Mouse (Mus musculus) adipocyte (in vitro differentiated cells): ENCODE measurements at regions not wholly inside any gene's neighbourhood (a gene's known extent, or its start where the extent isn't known, plus 50 kb on each side); places are given as distances from the start of the nearest gene placed in this dataset.

Source experiments
- DNase-seq: peaks from one replicate; pipeline ENCODE4 v3.0.0-alpha.2; 2016; ENCODE audit warnings: low spot score

DNA sequence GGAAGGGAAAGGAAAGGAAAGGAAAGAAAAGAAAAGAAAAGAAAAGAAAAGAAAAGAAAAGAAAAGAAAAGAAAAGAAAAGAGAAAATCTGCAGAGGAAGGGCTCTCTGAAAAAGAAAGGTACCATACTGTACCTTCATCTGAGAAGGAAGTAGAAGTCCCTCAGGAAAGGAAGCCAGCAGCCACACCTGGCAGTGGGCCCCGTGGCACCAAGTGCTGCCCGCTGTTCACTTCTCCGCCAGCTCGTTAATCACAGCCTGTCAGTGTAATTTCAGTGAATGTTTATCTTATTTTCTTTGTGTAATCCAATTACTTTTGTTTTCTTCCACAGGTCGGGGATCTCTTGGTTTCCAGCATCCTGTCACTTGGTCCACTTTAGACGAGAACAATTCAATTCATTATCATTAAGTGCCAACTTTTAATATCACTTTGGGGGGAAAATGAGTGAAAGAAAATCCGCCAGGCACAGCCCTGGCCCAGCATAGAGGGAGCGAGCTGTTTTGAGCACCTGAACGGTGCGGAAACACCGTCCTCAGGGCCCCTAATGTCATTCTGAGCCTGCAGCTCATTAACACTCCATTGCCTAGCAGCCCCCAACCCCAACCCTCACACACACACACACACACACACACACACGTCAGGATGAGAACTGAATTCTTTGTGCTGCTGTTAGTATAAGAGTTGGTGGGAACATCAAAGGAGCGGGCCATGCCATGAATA, 309.7 kb downstream of the Irx2 start:
- DNase-seq: no peak

DNA sequence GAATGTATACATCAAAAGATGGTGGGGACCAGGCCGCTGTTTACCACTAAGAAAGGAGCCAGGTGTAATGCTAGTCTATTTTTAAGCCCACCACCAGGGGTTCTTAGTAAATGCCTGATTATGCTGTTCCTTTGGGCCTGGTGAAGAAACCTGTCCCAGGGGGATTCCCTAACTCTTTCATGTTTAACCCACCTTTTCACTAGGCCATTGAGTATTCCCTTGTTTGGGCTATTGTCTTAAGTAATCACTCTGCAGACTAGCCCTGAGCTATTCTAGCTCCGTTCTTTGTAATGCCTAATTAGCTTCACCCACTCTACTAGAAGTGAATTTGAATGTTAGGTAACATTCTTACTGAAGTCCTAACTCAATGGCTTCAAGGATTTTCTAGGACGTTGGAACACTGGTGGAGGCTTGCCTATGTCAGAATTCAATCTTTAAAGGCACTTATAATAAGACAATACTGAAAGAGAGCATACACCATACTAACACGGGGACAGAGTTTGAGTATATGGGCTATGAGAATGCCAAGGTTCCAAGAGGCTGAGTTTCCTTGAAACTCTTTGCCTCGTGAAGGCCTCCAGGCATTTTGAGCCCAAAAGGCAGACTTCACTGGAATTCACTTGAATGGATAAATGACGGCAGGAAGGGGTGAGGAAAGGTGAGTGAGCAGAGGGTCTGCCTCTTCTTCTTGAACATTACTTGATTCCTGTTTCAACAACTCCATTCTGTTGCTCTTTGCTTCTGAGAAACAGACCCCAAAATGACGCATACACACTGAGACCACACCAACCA, 312.7 kb upstream of the Irx4 start:
- no peak for DNase-seq

DNA sequence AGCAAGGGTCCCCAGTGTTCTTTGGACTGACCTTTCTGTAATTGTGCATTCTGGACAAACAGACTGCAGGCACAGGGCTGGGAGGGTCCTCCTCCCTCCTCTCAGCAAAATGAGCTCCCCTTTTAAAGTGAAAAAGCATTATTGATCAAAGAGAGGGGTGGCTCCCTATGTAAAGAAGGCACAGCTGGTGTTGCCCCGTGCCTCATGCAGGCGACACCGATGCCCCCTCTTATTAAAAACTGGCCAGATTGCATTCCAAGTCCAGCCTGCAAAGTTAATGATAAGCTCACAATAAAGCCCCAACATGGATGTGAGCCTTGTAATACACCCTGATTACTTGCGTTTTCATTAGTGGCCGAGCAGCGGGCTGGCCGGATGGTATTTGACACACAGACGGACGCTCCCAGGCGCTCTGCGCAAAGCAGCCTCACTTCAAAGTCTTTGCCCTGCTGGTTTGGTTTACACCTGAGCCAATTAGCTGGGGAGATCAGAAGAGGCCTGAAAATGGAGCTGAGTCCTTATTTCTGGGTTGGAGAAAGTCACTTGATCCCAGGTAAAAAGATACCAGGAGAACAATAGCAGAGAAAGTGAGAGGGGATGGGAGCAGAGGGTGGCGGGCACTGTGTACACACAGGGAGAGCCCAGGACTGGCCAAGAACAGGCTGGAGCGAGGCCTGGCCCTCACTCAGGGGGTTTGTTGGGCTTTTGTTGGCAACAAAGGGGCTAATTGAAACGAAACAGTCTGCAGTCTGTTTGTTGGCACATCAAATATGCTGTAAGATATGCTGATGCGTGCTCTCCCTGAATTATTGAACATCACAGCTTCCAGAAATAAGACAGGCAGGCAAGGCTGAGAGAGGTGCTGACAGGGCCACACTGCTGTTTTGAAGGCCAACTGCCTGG, 301.4 kb upstream of the Irx4 start:
- no peak for DNase-seq

DNA sequence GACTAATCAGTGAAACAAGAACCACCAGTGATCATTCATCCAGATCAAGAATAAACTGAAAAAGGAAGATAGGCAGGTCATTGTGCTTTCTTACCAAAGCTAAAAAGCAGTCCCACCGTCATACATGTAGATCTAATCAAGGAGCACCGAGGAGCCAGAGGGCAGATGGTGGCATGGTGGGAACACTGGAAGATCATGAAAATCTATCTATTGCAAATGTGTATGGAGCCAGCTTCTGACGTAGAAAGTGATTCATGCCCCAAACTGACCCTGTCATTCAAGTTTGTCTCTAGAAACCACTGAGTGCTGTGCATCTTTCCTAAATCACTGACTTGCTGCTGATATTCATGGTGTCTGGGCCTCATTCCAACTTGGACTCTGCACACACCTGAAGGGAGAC, 299.0 kb upstream of the Irx4 start:
- no peak for DNase-seq

DNA sequence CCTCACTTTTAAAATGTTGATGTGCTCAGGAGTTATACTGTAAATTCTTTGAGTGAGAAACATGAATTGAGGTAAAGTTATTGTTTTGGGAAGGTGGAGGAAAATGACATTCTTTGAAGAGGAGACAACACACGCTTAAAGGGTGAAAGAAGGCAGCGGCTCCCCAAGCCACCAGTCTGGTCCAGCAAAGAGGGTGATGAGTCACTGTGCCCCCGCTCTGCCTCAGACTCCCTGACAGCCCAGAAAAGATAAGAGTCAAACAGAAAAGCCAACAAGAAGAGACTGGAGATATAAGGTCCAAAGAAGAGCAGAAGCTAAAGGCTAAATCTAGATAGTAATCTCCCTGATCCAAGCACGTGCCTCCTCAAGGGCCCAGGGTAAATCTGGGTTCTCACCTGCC, 288.1 kb upstream of the Irx4 start:
- DNase-seq: no peak

DNA sequence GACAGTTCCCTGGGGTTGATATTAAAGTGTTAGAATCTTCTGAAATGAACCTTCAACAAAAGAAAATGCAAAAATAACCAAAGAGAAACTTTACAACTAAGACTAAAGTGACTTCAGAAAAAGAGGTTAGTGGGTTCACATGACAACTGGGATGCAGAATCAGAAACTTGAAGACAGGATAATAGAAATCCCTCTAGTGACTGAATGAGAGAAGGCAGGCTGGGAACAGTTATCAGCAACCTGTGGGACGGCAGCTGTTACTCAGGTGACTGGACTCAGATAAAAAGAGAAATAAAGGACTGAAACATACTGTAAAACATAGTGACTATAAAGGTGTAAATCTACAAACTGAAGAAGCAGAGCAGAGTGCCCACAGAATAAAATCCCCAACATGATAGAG, 287.4 kb upstream of the Irx4 start:
- no peak for DNase-seq

DNA sequence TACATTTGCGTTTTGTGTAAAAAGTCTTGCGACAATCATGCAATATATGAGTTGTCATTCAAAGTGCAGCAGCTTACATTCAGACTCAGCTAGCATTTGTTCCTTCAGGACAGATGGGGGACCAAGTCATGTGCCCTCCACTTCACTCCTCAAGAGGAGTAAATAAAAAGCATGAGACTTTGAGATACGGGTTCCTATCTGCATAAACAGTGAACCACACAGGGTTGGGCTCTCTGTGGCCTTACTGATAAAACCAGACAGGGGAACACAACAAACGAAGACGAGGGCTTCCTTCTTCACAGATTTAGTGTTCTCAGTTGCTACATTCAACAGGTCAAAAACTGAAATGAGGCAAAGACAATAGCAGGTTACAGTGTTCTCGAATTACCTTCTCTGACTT, 283.1 kb upstream of the Irx4 start:
- DNase-seq: no peak

DNA sequence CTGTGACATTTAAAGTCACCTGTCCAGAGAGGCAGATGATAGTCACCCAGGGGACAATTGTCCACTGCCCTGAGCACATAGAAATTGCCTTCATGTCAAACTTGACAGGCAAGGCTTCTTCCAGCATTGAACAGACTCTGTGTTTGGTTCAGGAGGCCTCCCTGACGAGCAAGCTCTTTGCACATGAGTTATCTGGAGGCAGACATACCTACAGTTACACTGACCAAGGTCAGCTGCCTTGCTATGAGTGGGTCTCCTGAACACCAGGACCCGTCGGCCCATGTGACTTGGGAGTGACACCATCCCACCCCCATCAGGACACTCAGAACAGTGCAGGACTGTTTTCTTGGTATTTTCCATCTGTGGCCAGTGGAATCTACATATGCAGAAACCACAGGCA, 282.3 kb upstream of the Irx4 start:
- no peak for DNase-seq

DNA sequence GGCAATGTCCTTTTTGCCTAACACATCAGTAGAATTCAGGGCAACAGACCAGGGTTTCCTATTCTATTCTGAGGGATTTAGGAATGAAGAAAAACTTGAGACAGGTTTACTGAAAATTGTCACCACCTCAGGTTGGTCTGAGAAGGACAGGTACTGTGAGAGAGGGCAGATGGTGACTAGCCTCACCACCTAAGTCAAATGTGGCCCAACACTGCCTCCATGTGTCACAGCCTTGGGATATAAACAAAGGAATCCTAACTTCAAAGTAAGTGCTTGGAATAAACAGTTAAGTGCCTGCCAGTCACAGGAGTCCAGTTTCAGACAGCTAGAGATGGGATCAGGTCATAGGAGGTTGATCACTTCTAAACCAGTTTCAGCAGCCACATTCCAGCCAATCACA, 281.3 kb upstream of the Irx4 start:
- DNase-seq: no peak

DNA sequence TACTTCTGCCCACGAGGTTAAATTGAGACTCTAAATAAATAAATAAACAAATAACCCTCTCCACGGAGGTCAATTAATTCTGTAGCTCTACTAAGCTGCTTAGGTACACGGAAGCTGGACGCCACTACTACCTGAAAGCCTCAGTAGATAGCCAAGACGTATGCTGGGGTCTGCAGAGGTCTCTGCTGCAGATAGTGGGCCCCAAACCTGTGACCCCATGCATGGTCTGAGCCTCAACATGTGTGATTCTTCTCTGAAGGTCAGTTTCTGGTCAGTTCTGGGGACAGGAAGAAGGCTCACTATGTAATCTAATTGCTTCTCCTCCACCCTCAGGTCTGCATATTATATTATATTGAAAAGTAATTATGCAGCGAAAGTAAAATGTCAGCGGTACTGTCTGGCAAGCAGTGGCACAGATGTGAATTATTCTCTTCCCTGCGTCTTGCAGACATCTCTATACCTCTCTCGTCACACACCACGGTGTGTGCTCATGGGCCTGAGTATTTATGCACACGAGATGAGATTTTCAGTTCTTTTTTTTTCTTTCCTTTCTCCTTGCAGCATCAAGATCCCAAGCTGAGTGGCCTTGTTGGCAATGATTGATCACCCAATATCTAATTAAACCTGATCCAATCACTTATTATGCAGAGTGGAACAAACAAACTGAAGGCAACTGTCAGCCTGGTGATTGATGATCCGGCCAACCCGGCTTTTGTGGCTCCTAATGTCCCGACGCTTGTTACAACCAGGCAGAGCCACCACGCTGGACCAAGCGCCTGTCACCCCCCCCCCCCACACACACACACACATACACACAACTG, 267.5 kb upstream of the Irx4 start:
- no peak for DNase-seq

DNA sequence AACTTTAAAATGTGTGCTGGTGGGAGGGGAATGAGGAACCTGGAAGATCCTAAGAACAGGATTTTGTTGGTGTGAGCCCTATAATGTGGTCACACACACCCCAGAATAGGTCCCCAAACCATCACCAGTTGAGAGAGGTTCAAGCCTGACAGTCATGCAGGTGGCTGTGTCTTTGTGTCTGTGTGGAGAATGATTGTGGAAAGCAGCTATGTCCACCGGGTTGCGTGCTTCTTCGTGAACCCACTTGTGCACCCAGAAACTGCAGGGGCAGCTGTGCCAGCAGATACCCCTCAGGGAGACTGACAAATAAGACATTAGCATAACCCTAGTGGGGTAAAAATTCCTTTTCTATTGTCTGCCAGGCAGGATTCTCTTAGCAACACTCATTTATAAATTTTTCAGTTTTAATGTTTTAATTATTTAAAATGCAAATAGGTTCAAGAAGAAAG, 266.8 kb upstream of the Irx4 start:
- DNase-seq: no peak

DNA sequence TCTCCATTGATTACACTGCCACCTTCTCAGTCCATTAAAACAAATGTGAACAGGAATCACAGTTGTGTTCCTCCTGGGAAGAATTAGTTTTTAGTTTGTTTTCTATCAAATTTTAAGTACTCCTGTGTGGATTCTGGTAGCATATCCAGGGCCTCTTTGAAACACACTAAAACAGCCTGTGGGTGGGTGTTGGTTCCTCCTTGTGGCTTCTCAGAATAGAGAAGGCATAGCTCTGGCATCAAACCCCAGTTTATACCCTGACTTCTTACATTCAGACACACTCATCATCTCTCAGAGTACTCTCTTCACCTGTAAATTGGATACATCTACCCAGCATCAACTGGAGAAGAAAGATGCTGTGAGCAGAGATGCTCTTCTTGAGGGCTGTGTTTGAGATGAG, 265.7 kb upstream of the Irx4 start:
- DNase-seq: no peak

DNA sequence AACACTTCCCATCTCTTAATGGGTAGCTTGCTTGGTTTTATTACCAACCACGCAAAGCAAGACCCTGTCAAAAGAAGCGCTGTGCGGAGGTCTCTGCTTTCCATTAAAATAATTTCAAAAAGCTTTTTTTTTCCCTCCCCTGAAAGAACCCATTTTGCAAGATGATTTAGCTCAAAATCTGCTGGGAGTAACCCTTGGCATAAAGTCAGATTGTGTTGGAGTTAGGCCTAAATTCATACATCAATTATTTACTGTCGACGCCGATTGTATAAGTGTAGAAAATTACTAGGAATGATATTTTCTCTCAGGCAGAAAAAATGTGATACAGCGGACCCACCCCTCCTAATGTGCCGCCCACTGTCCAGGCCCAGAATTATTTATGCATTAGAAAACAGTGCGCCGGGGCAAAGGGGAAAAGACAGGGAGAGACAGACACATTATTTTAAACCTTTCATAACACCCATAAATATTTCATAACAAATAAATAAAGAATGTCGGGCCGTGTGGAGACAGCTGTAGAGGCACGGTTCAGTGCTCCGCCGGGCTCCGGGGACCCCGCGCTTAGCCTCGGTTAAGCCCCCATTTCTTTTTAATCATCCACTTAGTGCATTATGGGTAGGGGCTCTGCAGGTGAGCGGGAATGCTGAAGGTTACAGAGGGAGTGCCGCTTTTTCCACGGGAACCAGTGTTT, 251.3 kb upstream of the Irx4 start:
- DNase-seq: no peak

DNA sequence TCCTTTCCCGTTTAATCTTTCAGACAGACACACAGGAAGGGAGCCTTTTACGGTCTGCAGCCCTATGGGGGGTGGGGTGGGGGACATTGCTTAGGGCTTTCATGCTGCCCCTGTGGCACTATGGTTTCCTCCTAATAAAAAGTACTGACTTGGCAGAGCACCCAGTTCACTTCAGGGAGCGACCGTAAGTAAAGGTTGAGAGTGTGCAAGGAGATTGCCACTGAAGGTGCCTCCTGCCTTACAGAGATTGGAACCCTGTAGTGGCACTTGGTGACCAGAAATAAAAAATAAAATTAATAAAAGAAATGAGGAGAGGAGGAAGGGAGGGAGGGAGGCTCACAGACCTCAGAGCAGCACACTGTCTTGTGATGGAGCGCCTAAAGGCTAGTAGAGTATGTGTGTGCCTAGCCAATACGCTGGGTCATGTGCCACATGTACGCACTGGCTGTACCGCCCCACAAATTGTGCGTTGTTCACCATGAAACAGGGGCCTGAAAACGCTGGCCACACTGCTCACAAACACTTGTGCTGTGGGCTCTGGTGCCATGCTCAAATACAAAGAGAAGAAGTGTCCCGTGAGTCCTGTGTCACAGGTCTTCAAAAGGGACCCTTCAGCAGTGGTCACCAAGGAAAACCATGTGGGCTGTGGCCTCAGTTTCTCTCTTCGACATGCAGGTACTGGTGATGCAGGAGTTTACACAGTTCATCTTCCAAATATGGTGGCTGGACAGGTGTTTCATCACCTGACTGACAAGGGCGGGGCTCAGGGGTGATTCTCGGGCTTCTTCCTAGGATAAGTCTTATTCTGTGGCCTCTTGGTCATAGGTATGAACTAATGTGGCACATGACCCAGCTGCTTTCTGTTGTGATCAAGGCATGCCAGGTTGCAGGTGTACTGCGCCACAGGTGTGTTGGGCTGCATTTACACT, 250.5 kb upstream of the Irx4 start:
- DNase-seq: no peak

DNA sequence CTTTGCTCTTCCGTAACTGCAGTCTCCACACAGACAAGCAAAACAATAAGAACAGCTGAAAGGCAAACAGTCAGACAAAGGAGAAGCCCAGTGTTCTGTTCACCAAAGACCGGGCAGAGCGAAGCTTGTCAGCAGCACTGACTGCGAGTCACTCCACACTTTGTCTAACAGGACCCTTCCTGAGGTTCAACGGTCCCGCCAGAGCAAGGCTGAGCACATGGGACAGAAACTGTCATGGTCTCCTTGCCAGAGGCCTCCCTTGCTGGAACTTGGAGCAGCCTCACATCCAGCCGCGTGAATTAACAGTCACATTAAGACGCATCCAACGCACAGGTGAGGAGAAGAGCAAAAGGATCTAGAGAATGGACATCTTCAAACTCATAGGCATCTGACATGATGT, 241.1 kb upstream of the Irx4 start:
- DNase-seq: no peak

DNA sequence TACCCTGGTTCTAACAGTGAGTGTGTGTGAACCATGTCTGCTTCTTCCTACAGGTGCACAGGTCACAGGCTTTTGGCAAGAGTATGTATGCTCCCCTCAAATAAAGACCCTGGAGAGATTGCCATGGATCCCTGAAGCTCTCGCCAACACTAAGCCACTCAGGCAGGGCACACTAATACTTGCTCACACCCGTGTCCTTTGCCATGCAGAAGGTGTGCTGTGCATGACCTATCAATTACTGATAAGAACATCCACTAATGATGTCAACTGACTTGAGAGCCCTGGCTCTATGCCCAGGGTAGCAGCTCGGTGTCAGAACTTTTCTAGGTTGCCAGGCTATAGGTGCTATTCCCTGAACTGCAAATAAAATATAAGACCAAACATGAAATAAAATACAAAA, 229.1 kb upstream of the Irx4 start:
- DNase-seq: no peak

DNA sequence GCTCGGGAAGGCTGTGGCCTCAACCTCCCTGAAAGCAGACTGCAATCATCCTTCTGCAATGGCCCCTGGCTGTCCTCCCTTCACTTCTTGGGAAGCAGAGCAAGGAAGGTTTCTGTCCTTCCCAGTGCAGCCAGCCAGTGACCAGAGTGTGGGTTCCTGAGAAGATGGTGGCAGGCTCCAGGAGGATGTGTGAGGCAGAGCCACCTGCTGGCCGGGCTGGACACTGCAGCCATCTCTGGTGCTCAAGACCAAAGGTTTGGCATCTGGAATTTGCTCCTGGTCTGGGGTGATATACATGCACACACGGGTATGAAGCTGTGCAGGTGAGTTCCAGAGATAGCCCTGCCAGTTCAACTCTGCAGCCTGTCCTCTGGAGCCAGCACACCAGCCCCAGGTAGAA, 227.2 kb upstream of the Irx4 start:
- peak; percentile 45 for DNase-seq

DNA sequence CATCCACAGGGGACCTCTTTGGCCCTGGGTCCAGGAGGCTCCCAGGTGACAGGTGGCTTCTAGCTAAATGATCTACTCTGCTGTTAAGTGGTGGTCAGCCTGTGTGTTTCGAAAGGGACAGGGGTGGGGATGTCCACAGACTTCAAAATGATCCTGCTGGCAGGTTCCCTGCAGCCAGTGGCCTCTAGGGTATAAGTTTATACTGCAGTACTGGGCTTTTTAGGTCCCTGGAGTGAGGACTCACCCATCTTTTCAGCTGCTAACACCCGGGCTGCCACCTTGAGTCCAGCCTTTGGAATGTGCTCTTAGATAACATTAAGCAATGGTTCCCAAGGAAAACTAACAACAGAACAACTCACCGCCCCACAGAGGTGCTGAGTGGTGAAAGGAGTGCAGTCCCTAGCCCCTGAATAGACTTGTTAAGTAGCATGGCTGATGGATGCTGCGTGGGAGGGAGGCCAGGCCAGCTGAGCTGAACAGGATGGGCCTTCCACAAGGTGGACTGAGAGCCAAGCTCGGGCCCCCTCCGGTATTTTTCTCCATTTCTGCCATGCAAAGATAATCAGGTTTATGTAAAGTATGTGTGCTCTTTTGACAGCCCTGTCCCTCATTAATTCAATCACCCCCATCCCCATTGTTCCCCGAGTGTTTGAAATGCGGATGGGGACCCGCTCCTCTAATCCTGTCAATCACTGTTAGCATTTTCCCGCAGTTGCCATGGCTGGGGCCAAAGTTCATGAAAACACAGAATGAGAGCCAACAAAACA, 226.0 kb upstream of the Irx4 start:
- DNase-seq: no peak

DNA sequence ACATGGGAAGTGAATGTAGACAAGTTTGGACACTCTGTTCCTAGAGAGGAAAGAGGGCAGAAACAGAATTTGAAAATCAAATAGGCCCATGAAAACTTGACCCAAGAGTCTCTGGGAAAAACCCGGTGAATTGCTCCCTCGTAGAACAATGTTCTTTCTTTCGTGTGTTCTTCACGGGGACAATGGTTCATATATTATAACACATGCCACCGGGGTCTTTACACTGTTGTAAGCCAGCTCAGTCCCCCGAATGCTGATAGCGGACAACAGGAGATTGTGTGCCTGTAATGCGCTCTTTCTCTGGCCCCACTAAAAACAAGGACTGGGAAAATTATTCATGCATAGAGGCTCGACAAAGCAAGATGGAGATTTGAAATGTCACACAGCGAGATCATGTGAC, 225.4 kb upstream of the Irx4 start:
- no peak for DNase-seq
